Mouse (Mus musculus) CD4-positive, CD25-positive, alpha-beta regulatory T cell, adult 2 months (primary cell): Measurements from ENCODE around the gene Ahnak.
A peak's percentile ranks its signal among the peaks of the same experiment; 100 is the strongest.
"Not testable (repeated sequence)": the region's sequence is repeated elsewhere in the genome, so short reads cannot be mapped to it uniquely, and the experiment has no call there.

Experiments used
- DNase-seq: peaks from one replicate; pipeline ENCODE4 v3.0.0-alpha.2; 2012; ENCODE audit warnings: low read depth, low spot score

Gene Ahnak

DNA sequence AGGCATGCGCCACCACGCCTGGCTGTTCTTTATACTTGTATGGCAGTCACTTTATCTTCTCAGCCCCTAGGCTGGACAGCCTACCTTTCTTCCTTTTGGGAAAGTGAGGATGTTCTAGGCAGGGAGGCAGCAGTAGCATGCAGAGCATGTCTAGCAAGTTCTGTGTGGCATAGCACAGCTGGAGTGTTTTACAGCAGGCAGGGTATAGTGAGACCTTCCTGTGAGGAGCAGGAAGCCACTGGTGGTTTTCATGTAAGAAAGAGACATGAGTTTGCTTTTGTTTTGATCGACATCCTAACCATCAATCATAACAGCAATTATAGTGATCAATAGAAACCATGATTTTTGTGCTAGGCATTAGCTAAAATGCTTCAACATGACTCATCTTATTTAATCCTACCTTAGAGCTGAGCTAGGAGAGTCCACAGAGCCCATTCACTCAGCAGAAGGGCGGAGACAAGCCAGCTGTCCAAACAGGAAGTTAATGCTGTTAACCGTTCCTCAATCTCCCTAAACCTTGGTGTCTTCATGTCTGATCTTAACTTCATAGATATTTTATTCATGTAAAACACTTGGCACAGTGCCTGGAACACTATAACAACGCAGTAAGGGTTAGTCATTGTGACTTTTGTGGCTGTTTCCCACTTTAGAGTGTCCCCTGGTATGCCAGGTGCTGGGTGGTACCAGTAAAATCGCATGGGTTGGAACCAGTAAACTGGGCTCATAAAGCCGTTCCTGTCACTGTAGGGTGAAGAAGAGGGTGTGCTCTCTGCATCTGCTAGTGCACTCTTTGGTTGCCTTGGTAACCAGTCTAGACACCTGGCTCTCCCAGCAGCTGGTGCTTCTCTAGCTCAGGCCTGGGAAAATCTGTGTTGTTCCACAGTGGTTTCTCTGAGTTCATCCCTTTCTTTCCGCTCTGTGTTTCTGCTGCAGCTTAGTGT lies 76.8 kb downstream of the Ahnak start:
- peak; percentile 80 for DNase-seq

DNA sequence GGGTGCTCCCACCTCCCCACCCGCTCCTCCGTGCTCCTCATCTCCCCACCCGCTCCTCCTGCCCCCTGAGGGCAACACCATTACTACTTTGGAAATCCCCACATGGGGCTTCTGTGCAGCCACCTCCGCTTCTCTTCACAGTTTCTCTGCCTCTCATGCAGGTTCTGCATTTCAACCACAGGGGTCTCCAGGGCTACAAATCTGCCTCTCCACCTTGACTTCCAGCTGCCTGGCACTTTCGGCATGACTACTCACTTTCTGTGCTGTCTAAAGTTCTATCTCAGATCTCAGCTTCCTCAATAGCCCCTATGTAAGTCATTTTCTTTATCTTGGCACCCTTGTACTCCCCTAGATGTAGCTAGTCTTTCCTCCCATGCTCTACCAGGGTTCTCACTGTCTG lies 78.2 kb downstream of the Ahnak start:
- DNase-seq = peak; percentile 70

DNA sequence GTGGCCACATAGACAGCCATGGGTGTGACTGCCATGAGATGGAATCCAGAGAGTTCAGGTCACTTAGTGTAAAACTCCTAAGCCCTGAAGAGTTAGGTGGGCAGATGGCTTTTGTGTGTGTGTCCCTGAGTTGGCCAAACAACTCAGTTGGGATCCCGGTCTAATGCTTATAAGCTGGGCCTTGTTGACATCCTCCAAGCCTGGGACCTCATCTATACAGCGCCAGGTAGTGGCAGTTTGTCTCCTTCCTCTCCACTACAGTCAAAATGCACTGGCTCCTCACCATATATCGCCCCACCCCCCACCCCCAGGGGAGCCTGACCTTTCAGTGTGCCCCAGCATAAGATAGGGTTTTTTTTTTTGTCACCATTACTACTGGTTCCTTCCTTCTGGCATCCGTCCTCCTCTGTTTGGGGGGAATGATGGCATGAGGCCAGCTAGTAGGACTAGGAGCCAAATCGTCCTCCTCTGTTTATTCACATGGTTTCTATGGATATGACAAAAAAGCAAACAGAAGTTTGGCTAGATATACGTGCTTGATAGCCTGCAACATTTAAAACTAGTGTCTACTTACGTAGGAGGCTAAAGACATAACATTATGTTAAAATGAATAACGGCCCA lies 80.7 kb downstream of the Ahnak start:
- peak; percentile 59 for DNase-seq

DNA sequence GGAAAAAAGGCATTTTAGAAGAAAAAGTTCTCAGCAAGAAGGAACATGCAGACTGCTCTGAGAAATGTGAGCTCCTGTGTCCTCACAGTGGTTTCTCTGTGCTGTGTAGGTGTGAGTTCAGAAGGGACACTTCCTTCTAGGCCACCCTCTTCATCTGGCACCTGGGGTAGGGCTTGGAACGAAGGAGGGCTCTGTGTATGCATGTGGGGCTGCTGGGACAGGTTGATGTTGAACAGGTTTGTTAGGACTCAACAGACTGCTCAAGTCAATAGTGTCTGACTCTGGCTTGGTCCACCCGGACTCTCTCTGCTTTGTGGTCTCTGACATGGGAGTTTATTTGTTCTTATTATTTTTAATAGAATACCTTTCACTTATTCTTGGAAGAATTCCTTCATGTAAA lies 81.2 kb downstream of the Ahnak start:
- DNase-seq = no peak

DNA sequence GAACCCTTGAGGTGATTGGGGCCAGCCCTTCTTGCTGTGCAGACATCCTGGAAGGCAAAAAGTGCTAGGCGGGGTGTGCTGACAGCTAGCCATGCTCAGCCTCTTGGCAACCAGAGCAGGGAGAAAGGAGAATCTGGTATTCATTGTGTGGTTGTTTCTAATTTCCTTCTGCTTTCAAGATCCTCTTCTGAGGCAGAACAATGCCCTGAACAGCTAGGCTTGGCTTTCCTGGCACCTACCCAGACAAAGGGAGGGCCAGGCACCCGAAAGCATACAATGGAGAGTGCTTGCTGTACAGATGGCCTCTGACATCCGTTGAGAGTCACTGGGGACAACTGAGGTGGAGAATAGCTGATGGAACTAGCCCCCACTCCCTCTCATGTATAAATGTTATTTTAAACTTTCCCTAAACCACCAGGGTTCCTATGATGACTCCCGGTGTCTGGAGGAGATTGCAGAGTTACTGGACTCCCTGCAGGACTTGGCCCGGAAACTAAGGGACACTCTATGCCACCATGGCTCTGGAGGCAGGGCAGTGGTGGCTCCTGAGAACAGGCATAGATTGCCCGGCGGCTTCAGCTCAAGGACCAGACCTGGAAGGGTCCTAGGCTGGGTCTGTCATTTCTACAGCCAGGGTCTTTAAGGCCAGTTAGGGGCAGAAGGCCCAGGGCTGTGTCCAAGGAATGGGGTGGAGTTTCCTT lies 82.5 kb downstream of the Ahnak start:
- no peak for DNase-seq

DNA sequence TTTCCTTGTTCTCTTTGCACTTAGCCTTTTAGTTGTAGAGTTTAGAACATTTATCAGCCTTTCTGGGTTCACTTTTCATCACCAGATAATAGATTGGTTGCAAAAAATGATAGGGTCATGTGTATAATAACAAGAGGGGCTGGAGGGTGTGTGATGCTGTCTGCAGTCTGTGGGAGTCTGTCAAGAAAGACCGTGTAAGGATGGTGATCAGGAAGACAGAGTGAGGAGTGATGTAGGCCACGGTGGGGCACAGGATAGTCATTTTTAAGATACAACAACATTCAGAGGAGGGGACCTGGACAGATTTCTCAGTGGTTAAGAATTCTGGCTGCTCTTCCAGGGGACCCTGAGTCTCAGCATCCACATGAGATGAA lies 83.1 kb downstream of the Ahnak start:
- no peak for DNase-seq

DNA sequence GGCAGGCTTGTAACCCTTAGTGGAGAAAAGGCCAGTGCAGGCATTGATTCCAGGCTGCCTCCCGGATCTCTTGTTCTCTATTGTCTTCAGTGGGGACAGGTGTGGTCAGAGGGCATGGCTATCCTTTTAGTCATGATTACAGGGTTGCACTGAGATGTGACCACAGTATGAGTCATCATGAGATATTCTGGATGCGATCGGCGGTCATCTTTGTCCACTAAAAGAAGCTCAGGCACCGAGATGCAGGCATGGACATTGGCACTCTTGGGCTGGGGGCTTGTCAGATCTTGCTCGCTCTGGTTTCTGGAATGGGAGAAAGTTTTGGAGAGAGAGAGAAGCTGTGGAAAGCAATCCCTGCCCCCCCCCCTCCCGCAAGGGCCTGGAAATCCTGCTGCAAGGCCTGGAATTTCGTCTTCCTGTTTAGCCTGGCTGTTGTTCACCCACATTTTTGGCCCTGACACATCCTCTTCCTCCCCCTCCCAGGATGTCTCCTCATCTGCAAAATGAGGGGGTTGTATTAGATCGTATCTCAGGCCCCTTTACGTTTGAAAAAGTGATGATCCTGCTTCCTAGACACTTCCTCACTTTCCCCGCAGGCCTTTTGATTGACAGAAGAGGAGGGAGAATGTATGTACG lies 84.8 kb downstream of the Ahnak start:
- DNase-seq = no peak

DNA sequence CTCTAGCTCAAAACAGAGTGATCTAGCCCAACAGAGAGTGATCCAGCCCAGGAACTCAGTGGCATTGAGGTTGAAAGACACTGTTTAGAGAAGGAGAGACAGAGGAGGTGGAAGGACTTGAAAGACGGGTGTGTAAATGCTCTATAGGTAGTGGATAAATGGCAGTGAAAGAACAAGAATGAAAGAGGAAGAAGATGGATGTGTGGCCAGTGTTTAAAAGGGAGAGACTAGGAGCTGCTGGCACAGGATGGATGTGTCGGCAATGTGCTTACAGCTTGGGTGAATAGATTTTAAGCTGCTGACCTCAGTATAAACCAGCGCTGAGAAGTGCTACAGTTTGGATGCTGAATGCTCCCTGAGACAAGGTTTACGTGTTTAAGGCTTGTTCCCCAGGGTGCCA lies 85.3 kb downstream of the Ahnak start:
- DNase-seq = no peak

DNA sequence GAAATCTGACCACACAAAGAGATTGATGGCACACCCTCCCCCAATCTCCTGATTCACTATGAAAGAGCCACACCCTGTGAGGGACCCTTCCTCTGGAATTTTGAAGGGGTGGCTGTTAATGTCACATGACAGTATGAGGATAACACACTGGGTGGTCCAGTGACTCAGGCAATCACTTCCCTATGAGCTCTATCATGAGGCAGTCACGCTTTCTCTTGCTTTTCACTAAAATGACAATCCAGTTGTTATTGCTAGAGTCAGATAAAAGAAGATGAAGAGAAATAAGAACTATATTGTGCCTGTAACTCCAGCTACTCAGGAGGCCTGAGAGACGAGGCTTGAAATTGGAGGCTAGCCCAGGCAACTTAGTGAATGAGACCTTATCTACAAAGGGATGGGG lies 86.5 kb downstream of the Ahnak start:
- DNase-seq = no peak

DNA sequence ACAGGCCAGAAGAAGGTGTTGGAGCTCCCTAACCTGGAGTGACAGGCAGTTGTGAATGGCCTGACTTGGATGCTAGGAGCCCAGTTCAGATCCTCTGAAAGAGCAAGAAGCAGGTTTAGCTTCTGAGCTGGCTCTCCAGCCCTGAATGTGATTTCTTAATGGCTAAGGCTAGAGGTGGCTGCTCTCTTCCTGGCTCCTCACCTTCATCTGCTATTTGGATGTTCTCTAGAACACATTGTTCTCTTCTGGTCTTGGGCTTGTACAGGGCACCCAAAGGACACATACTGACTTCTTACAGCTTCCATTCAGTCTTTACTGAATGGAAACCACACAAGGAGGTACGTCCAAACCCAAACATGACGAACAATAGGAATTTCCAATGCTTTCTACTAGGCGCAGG lies 87.0 kb downstream of the Ahnak start:
- DNase-seq = no peak

DNA sequence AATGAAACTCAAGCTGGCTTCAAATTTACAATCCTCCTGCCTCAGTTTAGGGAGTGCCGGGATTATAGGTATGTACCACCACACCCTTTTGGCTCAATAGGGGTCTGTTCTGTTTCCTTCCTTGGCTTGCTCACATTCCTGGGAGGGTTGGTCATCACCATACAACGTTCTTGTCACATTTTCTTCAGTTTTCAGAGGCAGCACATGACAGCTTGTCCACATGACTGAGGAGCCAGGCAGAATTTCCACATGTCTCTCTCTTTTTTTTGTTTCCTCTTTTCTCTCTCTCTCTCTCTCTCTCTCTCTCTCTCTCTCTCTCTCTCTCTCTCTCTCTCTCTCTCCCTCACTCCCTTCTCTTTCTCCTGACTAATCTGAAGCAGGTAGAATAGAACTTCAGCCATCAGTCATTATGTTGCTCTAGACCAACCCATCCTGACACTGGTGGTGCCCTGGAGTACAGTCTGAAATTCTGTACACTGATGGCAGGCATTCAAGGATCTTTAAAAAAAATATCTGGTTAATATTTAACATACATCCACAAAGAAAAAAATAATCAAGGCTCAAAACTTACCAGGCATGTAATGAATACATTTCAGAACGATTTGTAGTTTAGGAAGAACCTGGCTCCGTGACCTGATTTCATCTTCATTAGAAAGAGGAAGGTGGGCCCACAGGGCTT lies 88.0 kb downstream of the Ahnak start:
- DNase-seq = no peak

DNA sequence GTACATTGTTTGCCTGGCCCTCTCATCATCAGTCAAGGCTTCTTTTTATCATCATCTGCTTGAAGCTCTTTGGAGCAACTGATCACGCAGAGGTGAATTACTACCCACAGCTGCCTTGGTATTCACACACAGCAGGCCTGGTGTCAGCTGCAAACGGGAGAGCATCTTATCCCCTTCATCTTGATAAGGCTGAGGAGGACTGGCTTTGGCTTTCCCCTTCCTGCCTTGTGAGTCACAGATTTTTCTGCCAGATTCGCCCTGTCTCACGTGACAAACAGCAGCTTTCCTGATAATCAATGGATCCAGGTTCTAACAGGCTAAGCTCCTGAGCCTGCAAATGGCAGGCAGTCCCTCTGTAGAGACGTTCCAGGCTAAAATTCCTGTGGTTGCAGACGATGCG lies 90.8 kb downstream of the Ahnak start:
- peak; percentile 34 for DNase-seq

DNA sequence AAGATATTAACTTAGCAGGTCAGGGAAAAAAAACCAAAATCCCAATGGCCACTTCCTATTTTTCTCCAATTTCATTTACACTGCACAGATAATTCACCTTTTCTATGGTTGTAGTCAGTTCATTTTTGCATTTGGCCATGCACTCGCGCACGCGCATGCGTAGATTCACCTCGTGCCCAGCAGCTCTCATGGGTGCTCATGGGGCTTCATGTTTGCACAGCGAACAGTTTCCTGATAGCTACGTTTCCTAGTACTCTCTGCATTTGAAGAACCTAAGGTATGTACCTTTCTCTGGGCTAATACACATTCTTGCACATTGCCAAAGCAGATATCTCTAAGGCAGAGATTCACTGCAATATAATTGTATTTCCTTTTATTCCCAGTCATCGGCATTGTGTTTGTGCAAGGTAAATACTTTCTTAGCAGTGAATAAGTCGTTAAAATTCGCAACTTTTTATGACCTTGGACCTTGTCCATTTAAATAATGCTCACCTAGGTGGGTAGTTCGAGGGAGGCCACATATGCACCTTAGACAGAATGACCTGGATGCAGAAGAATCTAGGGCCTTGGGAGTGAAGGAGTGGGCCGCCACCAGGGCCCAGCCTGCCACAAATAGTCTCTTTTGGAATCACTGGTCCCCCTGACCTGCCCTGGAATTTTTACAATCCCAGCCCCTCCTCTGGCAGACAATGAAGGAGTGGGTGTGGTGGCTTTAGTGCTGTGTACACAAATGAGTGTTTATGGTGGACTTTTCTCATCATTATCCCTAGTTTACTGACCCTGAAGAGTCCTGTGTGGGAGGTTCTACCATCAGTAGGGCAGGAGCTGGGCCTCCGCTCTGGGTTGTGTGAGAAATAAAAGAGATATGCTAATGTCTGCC lies 92.5 kb downstream of the Ahnak start:
- no peak for DNase-seq

DNA sequence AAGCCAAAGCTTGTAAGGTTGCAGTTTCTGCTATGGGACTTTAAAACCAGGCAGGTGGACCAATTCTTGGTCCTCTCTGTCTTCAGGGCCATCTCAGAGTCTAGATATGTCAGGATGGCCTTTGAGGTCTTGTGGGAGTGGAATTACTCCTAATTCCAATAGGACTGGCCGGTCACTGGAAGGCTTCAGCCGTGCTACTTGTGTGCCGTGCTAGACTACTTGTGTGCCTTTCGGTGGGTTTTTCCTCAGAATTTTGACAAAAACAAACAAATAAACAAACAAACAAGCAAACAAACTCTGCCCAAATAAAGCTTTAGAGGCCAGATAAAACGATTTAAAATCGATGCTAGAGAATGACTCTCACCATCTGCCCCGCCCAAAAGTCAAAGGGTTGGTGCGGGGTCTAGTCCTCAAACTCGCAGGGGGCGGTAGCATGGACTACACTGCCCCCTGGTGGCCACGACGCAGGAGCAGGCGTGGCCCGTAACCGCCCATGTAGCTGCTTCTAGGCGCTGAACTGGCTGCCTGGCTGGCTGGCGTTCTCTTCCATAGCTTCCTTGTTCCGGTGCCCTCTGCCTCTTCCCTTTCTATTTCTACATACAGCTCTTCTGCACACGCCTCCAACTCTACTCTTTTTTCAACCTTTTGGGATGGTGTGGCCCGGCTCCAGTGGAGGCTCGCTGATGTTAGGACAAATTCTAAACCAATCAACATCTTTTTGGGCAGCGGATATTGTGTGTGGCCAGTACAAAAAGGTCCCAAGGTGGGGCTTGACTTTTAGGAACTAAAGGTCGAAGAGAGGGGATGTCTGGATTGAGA lies 93.3 kb downstream of the Ahnak start:
- DNase-seq = peak; percentile 94

DNA sequence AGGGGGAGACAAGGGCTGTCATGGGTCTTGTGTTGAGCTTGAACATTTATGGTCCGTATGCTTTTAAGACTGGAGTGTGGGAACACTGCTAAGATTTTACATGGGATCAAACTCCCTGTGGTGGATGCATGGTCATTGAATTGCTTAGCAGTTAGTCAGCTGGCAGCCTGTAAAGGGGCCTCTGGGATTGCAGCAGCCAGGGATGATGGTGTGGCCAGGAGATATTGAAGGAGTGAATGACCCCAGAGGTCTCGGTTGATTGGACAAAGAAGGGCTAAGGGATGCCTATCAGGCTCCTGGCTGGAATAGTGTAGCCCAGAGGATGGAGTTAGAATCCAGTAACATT lies 93.9 kb downstream of the Ahnak start:
- no peak for DNase-seq

DNA sequence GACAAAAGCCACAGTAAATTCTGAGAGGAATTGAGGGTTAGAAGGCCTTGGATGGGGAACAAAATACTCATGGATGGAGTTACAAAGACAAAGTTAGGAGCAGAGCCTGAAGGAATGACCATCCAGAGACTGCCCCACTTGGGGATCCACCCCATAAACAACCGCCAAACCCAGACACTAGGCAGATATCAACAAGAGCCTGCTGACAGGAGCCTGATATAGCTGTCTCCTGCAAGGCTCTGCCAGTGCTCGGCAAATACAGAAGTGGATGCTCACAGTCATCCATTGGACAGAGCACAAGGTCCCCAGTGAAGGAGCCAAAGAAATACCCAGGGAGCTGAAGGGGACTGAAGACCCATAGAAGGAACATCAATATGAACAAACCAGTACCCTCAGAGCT lies 94.8 kb downstream of the Ahnak start:
- not testable (repeated sequence) for DNase-seq

DNA sequence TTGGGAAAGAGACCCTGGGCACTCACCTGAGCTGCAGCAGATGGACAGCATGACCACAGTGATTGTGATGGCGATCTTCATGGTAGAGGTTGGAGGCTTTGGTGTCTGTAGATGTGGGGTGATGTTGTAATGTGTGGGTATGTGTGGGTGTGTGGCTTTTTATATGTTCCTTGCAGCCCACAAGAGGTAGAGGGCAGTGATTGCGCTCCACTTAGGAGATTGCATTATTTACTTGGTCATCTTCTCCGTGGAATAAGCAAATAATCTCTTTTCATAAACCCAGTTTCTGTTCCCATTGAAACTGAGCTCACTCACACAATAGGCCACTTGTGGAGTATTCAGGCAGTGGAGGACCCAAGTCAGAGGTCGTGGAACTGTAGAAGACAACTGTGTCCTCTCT lies 98.7 kb downstream of the Ahnak start, which contains the start of gene Scgb1a1:
TSS of gene Scgb1a1 (minus strand) at position 138 of the 400 bp plus-strand sequence.
- no peak for DNase-seq

DNA sequence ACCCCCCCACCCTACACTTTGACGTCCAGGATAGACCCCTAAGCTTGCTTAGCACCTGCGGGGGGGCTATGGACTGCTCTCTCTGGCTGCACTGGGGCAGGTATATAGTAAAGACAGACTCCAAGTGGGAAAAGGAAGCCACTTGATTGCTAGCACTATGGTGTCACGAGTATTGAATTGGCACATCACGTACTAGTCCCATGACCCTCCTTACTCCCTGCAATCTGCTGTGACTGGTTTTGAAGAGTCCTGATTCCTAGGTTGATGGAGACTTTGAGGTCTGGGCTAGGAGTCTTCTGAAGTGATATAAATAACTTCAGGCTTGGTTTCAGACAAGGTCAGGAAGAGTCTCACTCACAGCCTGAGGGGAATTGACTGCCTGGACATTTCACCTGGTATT lies 101.1 kb downstream of the Ahnak start:
- DNase-seq = no peak

DNA sequence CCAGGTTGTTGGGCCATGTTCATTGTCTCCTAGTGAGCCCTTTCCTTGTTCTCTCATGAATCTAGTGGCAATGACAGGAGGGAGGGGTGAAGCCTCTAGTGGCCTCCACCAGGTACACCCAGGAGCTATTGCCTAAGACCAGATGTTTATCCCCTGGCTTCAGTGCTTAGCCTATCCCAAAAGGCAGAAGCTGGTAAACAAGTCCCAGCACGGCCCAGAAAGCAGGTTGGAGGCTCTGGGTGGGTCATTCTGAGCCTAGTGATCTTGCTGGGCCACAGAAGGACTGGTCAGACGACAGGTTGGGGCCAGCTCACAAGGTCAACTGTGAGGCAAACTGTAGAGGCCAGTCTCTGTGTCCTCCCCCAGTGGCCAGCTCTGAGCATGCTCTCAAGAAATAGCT lies 101.6 kb downstream of the Ahnak start:
- DNase-seq = no peak

DNA sequence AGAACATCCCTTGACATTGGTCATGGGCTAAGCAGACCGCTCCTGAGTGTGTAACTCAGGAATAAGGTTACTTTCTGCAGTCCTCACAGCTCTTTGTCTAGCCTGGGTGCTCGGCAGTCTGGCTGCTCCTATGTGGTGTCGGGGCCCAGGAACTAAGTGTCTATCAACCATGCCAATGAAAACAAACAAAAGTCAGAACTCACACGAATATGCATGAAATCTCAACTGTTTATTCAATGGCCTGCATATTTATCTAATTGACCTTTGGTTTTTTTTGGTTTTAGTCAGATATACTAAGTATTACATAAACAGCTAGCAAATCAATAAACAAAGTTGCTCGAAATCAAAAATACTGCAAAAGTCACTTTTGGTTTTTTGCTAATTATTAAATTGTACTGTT lies 106.0 kb downstream of the Ahnak start:
- DNase-seq = no peak
